In genomic region chr14:73524766-73525448, GRCm38 (mm10) we compare ENCODE assay signal across 7 mouse cellular contexts. TPM values are rescaled to one million over a fixed set of nuclear protein-coding genes. Genes with fewer than 3 reads are reported as not detected.
DNase-seq lines count a peak whose midpoint lies in the region; ATAC-seq lines count a peak whose summit lies in the region.

Sucla2 (plus strand) TSS chr14:73525319.

- H3K27ac ChIP-seq in embryonic facial prominence, embryonic 12.5 days = peak within 1 kb of the TSS; percentile 76; the same call in 1 of the 2 replicates
- peak within 1 kb of the TSS; percentile 65; the same call in 1 of the 2 replicates for H3K27ac ChIP-seq in limb, embryonic 11.5 days (replicated peaks; ENCODE audit: low read depth, low read length)
- peak within 1 kb of the TSS; percentile 93 for H3K27ac ChIP-seq in midbrain, embryonic 14.5 days (replicated peaks; ENCODE audit: low read depth, low read length)

- peak within 1 kb of the TSS; percentile 46 for H3K4me3 ChIP-seq in embryonic facial prominence, embryonic 12.5 days
- peak within 1 kb of the TSS; percentile 45 for H3K4me3 ChIP-seq in limb, embryonic 11.5 days (ENCODE audit: low read depth, low read length)
- peak within 1 kb of the TSS; percentile 47 for H3K4me3 ChIP-seq in midbrain, embryonic 14.5 days (replicated peaks; ENCODE audit: low read depth, low read length)

- H3K4me2 ChIP-seq in embryonic facial prominence, embryonic 12.5 days (replicated peaks) = peak within 1 kb of the TSS; percentile 43
- no peak within 1 kb of the TSS; the same call in 1 of the 2 replicates for H3K4me2 ChIP-seq in limb, embryonic 11.5 days (ENCODE audit: low read depth, severe bottlenecking)
- H3K4me2 ChIP-seq in midbrain, embryonic 14.5 days (ENCODE audit: low read length) = peak within 1 kb of the TSS; percentile 36

- ATAC-seq in embryonic facial prominence, embryonic 12.5 days (ENCODE audit: insufficient number of reproducible peaks, insufficient read depth, low FRiP score, low TSS enrichment) = peak; percentile 97
- peak; percentile 99 for ATAC-seq in limb, embryonic 11.5 days (ENCODE audit: insufficient number of reproducible peaks, low FRiP score, low TSS enrichment, low read depth)
- ATAC-seq in midbrain, embryonic 14.5 days (ENCODE audit: low FRiP score, low TSS enrichment) = peak; percentile 99

- 0 out of 2 replicates have a peak within 1 kb of the TSS, but pooled peaks have one; percentile 33 for H3K9ac ChIP-seq in embryonic facial prominence, embryonic 12.5 days
- H3K9ac ChIP-seq in limb, embryonic 11.5 days (ENCODE audit: low read length) = peak within 1 kb of the TSS; percentile 60
- peak within 1 kb of the TSS; percentile 60; the same call in 1 of the 2 replicates for H3K9ac ChIP-seq in midbrain, embryonic 14.5 days (replicated peaks; ENCODE audit: low read length)

- under 1% methylated on average over 39 of the region's 41 CpGs for WGBS in embryonic facial prominence, embryonic 12.5 days
- under 1% methylated on average over 38 of the region's 41 CpGs for WGBS in limb, embryonic 11.5 days
- WGBS in midbrain, embryonic 14.5 days = under 1% methylated on average over 41 of the region's 41 CpGs

- no peaks in the 10 kb centered on the region for H3K9me3 ChIP-seq in embryonic facial prominence, embryonic 12.5 days
- H3K9me3 ChIP-seq in limb, embryonic 11.5 days (ENCODE audit: control insufficient read depth, low read length) = no peaks in the 10 kb centered on the region
- H3K9me3 ChIP-seq in midbrain, embryonic 14.5 days (ENCODE audit: control insufficient read depth, low read length) = no peaks in the 10 kb centered on the region

- H3K36me3 ChIP-seq in embryonic facial prominence, embryonic 12.5 days = no peaks in the 10 kb centered on the region
- no peaks in the 10 kb centered on the region for H3K36me3 ChIP-seq in limb, embryonic 11.5 days (ENCODE audit: control insufficient read depth, insufficient read depth, low read length)
- H3K36me3 ChIP-seq in midbrain, embryonic 14.5 days (ENCODE audit: control insufficient read depth, insufficient read depth, low read length) = no peaks in the 10 kb centered on the region

- no peaks in the 10 kb centered on the region for H3K4me1 ChIP-seq in embryonic facial prominence, embryonic 12.5 days
- no peaks in the 10 kb centered on the region for H3K4me1 ChIP-seq in limb, embryonic 11.5 days (ENCODE audit: control insufficient read depth, insufficient read depth, low read length)
- 0 out of 2 replicates have a peak, but pooled peaks cover 4% of the 10 kb centered on the region for H3K4me1 ChIP-seq in midbrain, embryonic 14.5 days (ENCODE audit: control insufficient read depth, insufficient read depth, low read length)

- DNase-seq in adrenal gland, postnatal 25 days = peak; percentile 93
- peak; percentile 99 for DNase-seq in heart, adult 11 months
- peak; percentile 97 for DNase-seq in kidney, adult 18-20 months
- peak; percentile 96 for DNase-seq in limb, embryonic 11.5 days (ENCODE audit: low spot score)
- peak; percentile 98 for DNase-seq in midbrain, embryonic 14.5 days
- DNase-seq in spleen, adult 18-20 months = peak; percentile 83 to 92

- no peaks in the 10 kb centered on the region for H3K27me3 ChIP-seq in embryonic facial prominence, embryonic 12.5 days
- H3K27me3 ChIP-seq in limb, embryonic 11.5 days (ENCODE audit: control insufficient read depth, insufficient read depth, low read length) = no peaks in the 10 kb centered on the region
- H3K27me3 ChIP-seq in midbrain, embryonic 14.5 days (ENCODE audit: control insufficient read depth, insufficient read depth, low read length) = no peaks in the 10 kb centered on the region

RNA-seq across cellular contexts. Expression of gene Sucla2, which starts in this region (rescaled TPM):
- 291 and 342 TPM in 2 replicates for total RNA-seq in adrenal gland, postnatal 25 days (2021)
- polyA plus RNA-seq in embryonic facial prominence, embryonic 12.5 days (2016; fragmentation: Nextera tagmentation; extraction: Ambion mirVana) = 92.5 and 107 TPM in 2 replicates
- polyA plus RNA-seq in limb, embryonic 11.5 days (2014; fragmentation: Nextera tagmentation; extraction: Ambion mirVana) = 107 and 109 TPM in 2 replicates
- 118 and 127 TPM in 2 replicates for polyA plus RNA-seq in midbrain, embryonic 14.5 days (2014; fragmentation: Nextera tagmentation; extraction: Ambion mirVana)

Comparison
In these comparisons a context has a peak if more than half of its experiments do, and no peak if none do; other contexts are left out.
1. Peak in every context shown above with its lines: DNase-seq, ATAC-seq, H3K4me3 ChIP-seq and H3K27ac ChIP-seq.